In the genomic region with DNA sequence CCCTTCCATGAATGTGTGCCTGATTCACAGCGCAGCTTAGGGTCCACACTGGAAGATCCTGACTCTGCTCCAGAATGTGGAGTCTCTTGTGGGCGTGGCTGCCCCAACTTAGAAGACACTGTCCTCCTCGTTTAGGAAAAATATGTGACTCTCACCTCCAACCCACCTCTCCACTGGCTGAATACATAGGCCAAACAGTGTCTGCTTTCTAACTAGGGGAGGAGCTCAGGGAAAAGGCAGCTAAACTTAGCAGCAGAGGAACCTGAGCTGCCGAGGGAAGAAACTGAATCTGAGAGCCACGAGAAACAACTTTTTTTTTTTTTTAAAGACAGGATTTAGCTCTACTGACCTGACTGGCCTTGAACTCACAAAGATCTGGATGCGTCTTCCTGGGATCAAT, we compare ENCODE assay signal across 25 mouse cellular contexts. TPM values are rescaled to one million over a fixed set of nuclear protein-coding genes. Genes with fewer than 3 reads are reported as not detected.
DNase-seq lines count a peak whose midpoint lies in the region; ATAC-seq and TF ChIP-seq lines count a peak whose summit lies in the region.
"Had no signal": no experiment of that assay in that cellular context is flagged by ENCODE, and none has a peak within 500 bp of the region (broad histone marks: within the 10 kb centered on the region; RNA-seq: fewer than 3 reads in every experiment).

No protein-coding gene starts in this region.

- H3K4me2 ChIP-seq in heart, embryonic 13.5 days, result no peak overlapping the region
- H3K4me2 ChIP-seq in limb, embryonic 15.5 days, result no peak overlapping the region
- no peak overlapping the region for H3K4me2 ChIP-seq in stomach, postnatal 0 days (replicated peaks; ENCODE audit: low read depth)
- H3K4me2 ChIP-seq: embryonic facial prominence, embryonic 12.5 days; limb, embryonic 13.5 days; midbrain, embryonic 11.5 days had no signal

- H3K27ac ChIP-seq in heart, embryonic 13.5 days (replicated peaks), result 0 out of 2 replicates have a peak overlapping the region, but pooled peaks have one; percentile 12
- H3K27ac ChIP-seq in limb, embryonic 15.5 days, result 0 out of 2 replicates have a peak overlapping the region, but pooled peaks have one; percentile 24
- no peak overlapping the region for H3K27ac ChIP-seq in limb, embryonic 10.5 days
- no peak overlapping the region; the same call in 1 of the 2 replicates for H3K27ac ChIP-seq in stomach, postnatal 0 days (replicated peaks)
- H3K27ac ChIP-seq: embryonic facial prominence, embryonic 12.5 days; hindbrain, postnatal 0 days; limb, embryonic 13.5 days; macrophage had no signal

- WGBS in heart, embryonic 13.5 days, result 57% methylated on average over 6 of the region's 6 CpGs
- WGBS in limb, embryonic 15.5 days, result 66% methylated on average over 6 of the region's 6 CpGs
- WGBS in limb, embryonic 10.5 days, result 76% methylated on average over 6 of the region's 6 CpGs
- WGBS in stomach, postnatal 0 days, result 61% methylated on average over 6 of the region's 6 CpGs

- DNase-seq in gastrocnemius, adult 8-10 months (ENCODE audit: low spot score in 2 of 2), result peak; percentile 23 to 53
- no peak for DNase-seq in gastrocnemius, postnatal 10 days
- no peak for DNase-seq in heart, postnatal 10 days
- DNase-seq in limb, embryonic 10.5 days (ENCODE audit: low spot score), result no peak
- DNase-seq in skeletal muscle tissue, adult 2 months (ENCODE audit: low read depth, low spot score), result peak; percentile 86
- DNase-seq in stomach, postnatal 0 days (ENCODE audit: low spot score), result no peak
- DNase-seq: adrenal gland, postnatal 14 days; cerebellum, postnatal 25 days; forebrain, postnatal 0 days; kidney, postnatal 36 days; layer of hippocampus, postnatal 36 days; thymus, postnatal 25 days had no signal

- H3K36me3 ChIP-seq in heart, embryonic 13.5 days, result peaks cover 11% of the 10 kb centered on the region; the same call in 1 of the 2 replicates
- H3K36me3 ChIP-seq in limb, embryonic 15.5 days, result no peaks in the 10 kb centered on the region
- H3K36me3 ChIP-seq in limb, embryonic 10.5 days, result peaks cover 29% of the 10 kb centered on the region
- H3K36me3 ChIP-seq in stomach, postnatal 0 days (ENCODE audit: control insufficient read depth, insufficient read depth, low read length), result no peaks in the 10 kb centered on the region

- ATAC-seq in heart, embryonic 13.5 days (ENCODE audit: extremely low read depth, insufficient number of reproducible peaks, low FRiP score, low TSS enrichment), result no peak; the same call in 1 of the 2 replicates
- ATAC-seq in limb, embryonic 15.5 days (ENCODE audit: insufficient number of reproducible peaks, low FRiP score, low TSS enrichment, low read depth), result no peak
- no peak for ATAC-seq in stomach, postnatal 0 days (ENCODE audit: low FRiP score, low TSS enrichment)
- ATAC-seq: forebrain, postnatal 0 days; hindbrain, postnatal 0 days; intestine, embryonic 16.5 days; lung, postnatal 0 days had no signal

- H3K27me3 ChIP-seq in heart, embryonic 13.5 days (replicated peaks), result no peaks in the 10 kb centered on the region
- no peaks in the 10 kb centered on the region for H3K27me3 ChIP-seq in limb, embryonic 15.5 days
- H3K27me3 ChIP-seq in limb, embryonic 10.5 days (ENCODE audit: low read depth, poor library complexity, severe bottlenecking), result no peaks in the 10 kb centered on the region
- H3K27me3 ChIP-seq in stomach, postnatal 0 days (ENCODE audit: control insufficient read depth, insufficient read depth, low read length), result no peaks in the 10 kb centered on the region
- H3K27me3 ChIP-seq: embryonic facial prominence, embryonic 12.5 days; limb, embryonic 13.5 days had no signal

- no peak overlapping the region for H3K4me3 ChIP-seq in heart, embryonic 13.5 days
- no peak overlapping the region for H3K4me3 ChIP-seq in limb, embryonic 15.5 days
- no peak overlapping the region for H3K4me3 ChIP-seq in limb, embryonic 10.5 days
- no peak overlapping the region for H3K4me3 ChIP-seq in stomach, postnatal 0 days (ENCODE audit: low read depth, low read length)
- H3K4me3 ChIP-seq: embryonic facial prominence, embryonic 12.5 days; limb, embryonic 13.5 days had no signal

- H3K9ac ChIP-seq in heart, embryonic 13.5 days, result no peak overlapping the region
- H3K9ac ChIP-seq in limb, embryonic 15.5 days, result no peak overlapping the region
- no peak overlapping the region for H3K9ac ChIP-seq in stomach, postnatal 0 days (ENCODE audit: low read length)
- H3K9ac ChIP-seq: embryonic facial prominence, embryonic 12.5 days; forebrain, postnatal 0 days; limb, embryonic 13.5 days had no signal

- no peaks in the 10 kb centered on the region for H3K9me3 ChIP-seq in heart, embryonic 13.5 days
- H3K9me3 ChIP-seq in limb, embryonic 15.5 days, result no peaks in the 10 kb centered on the region
- H3K9me3 ChIP-seq in limb, embryonic 10.5 days (replicated peaks), result no peaks in the 10 kb centered on the region
- no peaks in the 10 kb centered on the region for H3K9me3 ChIP-seq in stomach, postnatal 0 days (ENCODE audit: control insufficient read depth, low read length)
- H3K9me3 ChIP-seq: embryonic facial prominence, embryonic 12.5 days; limb, embryonic 13.5 days had no signal

- peaks cover 44% of the 10 kb centered on the region for H3K4me1 ChIP-seq in heart, embryonic 13.5 days
- peaks cover 6% of the 10 kb centered on the region; the same call in 1 of the 2 replicates for H3K4me1 ChIP-seq in limb, embryonic 15.5 days
- H3K4me1 ChIP-seq in limb, embryonic 10.5 days, result no peaks in the 10 kb centered on the region
- H3K4me1 ChIP-seq in stomach, postnatal 0 days (replicated peaks; ENCODE audit: control insufficient read depth, insufficient read depth), result peaks cover 6% of the 10 kb centered on the region; the same call in 1 of the 2 replicates
- H3K4me1 ChIP-seq: embryonic facial prominence, embryonic 12.5 days had no signal

- no peak for TF ChIP-seq EP300 in stomach, postnatal 0 days (optimal IDR thresholded peaks at IDR 0.05)

- no peak for TF ChIP-seq CTCF in stomach, postnatal 0 days (IDR thresholded peaks at IDR 0.05; ENCODE audit: low read depth)

- intact Hi-C loops in heart, postnatal 10 days (cut with DNase I), result no loop called here

RNA-seq across cellular contexts. Expression of gene Mindy1, which starts 6.0 kb away (rescaled TPM):
- total RNA-seq in gastrocnemius, adult 8-10 months (2022), result 10 to 100 TPM; 25.4 to 29.7 (median 27.8) TPM
- 10 to 100 TPM; 19.8 to 21.7 TPM for total RNA-seq in gastrocnemius, postnatal 10 days (2021)
- 24.3 TPM in 2 replicates for polyA plus RNA-seq in heart, embryonic 13.5 days (2015; fragmentation: Nextera tagmentation; extraction: Ambion mirVana)
- total RNA-seq in heart, postnatal 10 days (2021), result 10 to 100 TPM; 27.7 TPM
- 49.8 and 53.1 TPM in 2 replicates for polyA plus RNA-seq in limb, embryonic 15.5 days (2015; fragmentation: Nextera tagmentation; extraction: Ambion mirVana)
- polyA plus RNA-seq in limb, embryonic 10.5 days (2016; fragmentation: Nextera tagmentation; extraction: Ambion mirVana), result 25.8 and 33.0 TPM in 2 replicates
- 55.9 and 64.1 TPM in 2 replicates for polyA plus RNA-seq in stomach, postnatal 0 days (2015; fragmentation: Nextera tagmentation; extraction: Ambion mirVana)

RNA-seq across cellular contexts. Expression of gene Prune1, which starts 6.7 kb away (rescaled TPM):
- total RNA-seq in gastrocnemius, adult 8-10 months (2022), result 10 to 100 TPM; 47.7 to 58.8 (median 53.5) TPM
- 10 to 100 TPM; 38.1 to 46.8 TPM for total RNA-seq in gastrocnemius, postnatal 10 days (2021)
- polyA plus RNA-seq in heart, embryonic 13.5 days (2015; fragmentation: Nextera tagmentation; extraction: Ambion mirVana), result 24.5 and 26.0 TPM in 2 replicates
- total RNA-seq in heart, postnatal 10 days (2021), result 10 to 100 TPM; 28.8 to 35.2 TPM
- polyA plus RNA-seq in limb, embryonic 15.5 days (2015; fragmentation: Nextera tagmentation; extraction: Ambion mirVana), result 22.7 and 31.6 TPM in 2 replicates
- polyA plus RNA-seq in limb, embryonic 10.5 days (2016; fragmentation: Nextera tagmentation; extraction: Ambion mirVana), result 27.7 and 30.5 TPM in 2 replicates
- polyA plus RNA-seq in stomach, postnatal 0 days (2015; fragmentation: Nextera tagmentation; extraction: Ambion mirVana), result 10.1 and 11.7 TPM in 2 replicates

RNA-seq across cellular contexts. Expression of gene Bnipl, which starts 24.2 kb away (rescaled TPM):
- total RNA-seq in gastrocnemius, adult 8-10 months (2022), result not detected
- not detected for total RNA-seq in gastrocnemius, postnatal 10 days (2021)
- 0.23 and 0.24 TPM in 2 replicates for polyA plus RNA-seq in heart, embryonic 13.5 days (2015; fragmentation: Nextera tagmentation; extraction: Ambion mirVana)
- total RNA-seq in heart, postnatal 10 days (2021), result not detected
- polyA plus RNA-seq in limb, embryonic 15.5 days (2015; fragmentation: Nextera tagmentation; extraction: Ambion mirVana), result 15.6 and 17.2 TPM in 2 replicates
- polyA plus RNA-seq in limb, embryonic 10.5 days (2016; fragmentation: Nextera tagmentation; extraction: Ambion mirVana), result 0.35 and 0.79 TPM in 2 replicates
- 16.6 and 16.8 TPM in 2 replicates for polyA plus RNA-seq in stomach, postnatal 0 days (2015; fragmentation: Nextera tagmentation; extraction: Ambion mirVana)
- total RNA-seq: hindbrain, postnatal 0 days; midbrain, postnatal 0 days had no signal
- polyA plus RNA-seq: forebrain, postnatal 0 days; hindbrain, postnatal 0 days; liver, embryonic 16.5 days; macrophage; midbrain, postnatal 0 days had no signal

RNA-seq across cellular contexts. Expression of gene Anxa9, which starts 31.8 kb away (rescaled TPM):
- total RNA-seq in gastrocnemius, adult 8-10 months (2022), result not detected
- under 1 TPM; 0.27 to 0.63 TPM for total RNA-seq in gastrocnemius, postnatal 10 days (2021)
- polyA plus RNA-seq in heart, embryonic 13.5 days (2015; fragmentation: Nextera tagmentation; extraction: Ambion mirVana), result 0.90 and 1.1 TPM in 2 replicates
- under 1 TPM; 0.37 to 0.38 TPM for total RNA-seq in heart, postnatal 10 days (2021)
- polyA plus RNA-seq in limb, embryonic 15.5 days (2015; fragmentation: Nextera tagmentation; extraction: Ambion mirVana), result 12.5 and 15.1 TPM in 2 replicates
- polyA plus RNA-seq in limb, embryonic 10.5 days (2016; fragmentation: Nextera tagmentation; extraction: Ambion mirVana), result 1.2 and 1.6 TPM in 2 replicates
- polyA plus RNA-seq in stomach, postnatal 0 days (2015; fragmentation: Nextera tagmentation; extraction: Ambion mirVana), result 57.2 and 63.1 TPM in 2 replicates

RNA-seq across cellular contexts. Expression of gene Gm128, which starts 33.8 kb away (rescaled TPM):
- total RNA-seq in gastrocnemius, adult 8-10 months (2022), result not detected
- total RNA-seq in gastrocnemius, postnatal 10 days (2021), result under 1 TPM in 1 of 2 experiments, not detected in 1; 0.20 TPM
- 0.24 and 0.37 TPM in 2 replicates for polyA plus RNA-seq in heart, embryonic 13.5 days (2015; fragmentation: Nextera tagmentation; extraction: Ambion mirVana)
- total RNA-seq in heart, postnatal 10 days (2021), result under 1 TPM in 1 of 2 experiments, not detected in 1; 0.12 TPM
- polyA plus RNA-seq in limb, embryonic 15.5 days (2015; fragmentation: Nextera tagmentation; extraction: Ambion mirVana), result 0.53 and 0.76 TPM in 2 replicates
- 0.65 and 0.92 TPM in 2 replicates for polyA plus RNA-seq in limb, embryonic 10.5 days (2016; fragmentation: Nextera tagmentation; extraction: Ambion mirVana)
- 0.21 and 0.38 TPM in 2 replicates for polyA plus RNA-seq in stomach, postnatal 0 days (2015; fragmentation: Nextera tagmentation; extraction: Ambion mirVana)
- total RNA-seq: adrenal gland, postnatal 14 days; left cerebral cortex, postnatal 10 days had no signal
- polyA plus RNA-seq: hindbrain, embryonic 11.5 days had no signal

Comparison
In these comparisons a context has a peak if more than half of its experiments do, and no peak if none do; other contexts are left out.
1. DNase-seq: peak in gastrocnemius, adult 8-10 months (2 of 2) and skeletal muscle tissue, adult 2 months (single experiment); none in gastrocnemius, postnatal 10 days (single experiment), heart, postnatal 10 days (0 of 2), limb, embryonic 10.5 days (single experiment) and stomach, postnatal 0 days (single experiment).
2. H3K27ac ChIP-seq: peak in heart, embryonic 13.5 days (single experiment) and limb, embryonic 15.5 days (single experiment); none in limb, embryonic 10.5 days (single experiment) and stomach, postnatal 0 days (single experiment).